Mouse (Mus musculus) lung, adult 10 weeks (tissue): Measurements from ENCODE around the gene Wipf2. TPM values are rescaled to one million over a fixed set of nuclear protein-coding genes. Genes with fewer than 3 reads are reported as not detected.

ENCODE experiments used
- polyA plus RNA-seq: library from polyadenylated mRNA; stranded (reverse); fragments of 350-450 nt; fragmentation: Illumina TruSeq; extraction: RNeasy Lipid Tissue Mini Kit (QIAGEN cat#74804); gene quantifications from one replicate; pipeline ENCODE4 v1.2.3, GENCODE M21; 2014; ENCODE audit warnings: low read depth, low replicate concordance; ENCODE audit not compliant: insufficient read depth

Wipf2 gene
- 5.1 TPM for polyA plus RNA-seq

DNA sequence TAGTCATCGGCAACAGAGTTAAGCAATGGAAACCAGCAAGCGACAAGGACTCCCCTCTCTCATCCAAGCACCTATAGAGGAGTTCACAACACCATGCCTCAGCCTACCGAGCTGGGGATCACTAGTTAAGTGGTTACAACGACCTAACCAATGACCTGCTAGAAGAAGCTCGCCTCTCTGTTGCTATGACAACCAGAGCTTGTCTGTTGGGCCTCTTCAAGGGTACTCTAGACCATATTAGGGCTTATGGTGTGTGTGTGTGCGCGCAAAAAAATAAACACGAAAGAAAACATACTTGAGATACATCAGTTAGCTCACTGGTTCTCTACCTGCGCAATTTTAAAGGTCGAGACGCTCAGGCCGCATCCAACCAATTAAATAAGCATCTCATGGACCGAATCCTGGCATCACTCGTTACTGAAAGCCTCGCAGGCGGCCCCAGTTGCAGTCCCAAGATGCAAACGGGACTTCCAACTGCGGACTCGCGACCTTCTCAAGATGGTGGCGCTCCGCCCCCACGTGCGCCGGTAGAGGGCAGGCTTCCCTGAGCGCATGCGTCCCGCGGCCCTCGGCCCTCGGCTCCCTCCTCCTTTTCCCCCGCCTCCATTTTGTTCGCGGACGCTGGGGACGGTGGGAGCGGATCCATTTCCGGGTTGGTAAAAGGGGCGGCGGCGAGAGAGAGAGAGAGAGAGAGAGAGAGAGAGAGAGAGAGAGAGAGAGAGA, at the start of gene Wipf2:
TSS of gene Wipf2 (plus strand) at position 611 of the 723 bp plus-strand sequence.

GRCm38 (mm10) chr11:98836651-98837141, 26.7 kb upstream of the Wipf2 start, which contains the start of gene Rapgefl1:
TSS of gene Rapgefl1 (plus strand) at chr11:98836785.

DNA sequence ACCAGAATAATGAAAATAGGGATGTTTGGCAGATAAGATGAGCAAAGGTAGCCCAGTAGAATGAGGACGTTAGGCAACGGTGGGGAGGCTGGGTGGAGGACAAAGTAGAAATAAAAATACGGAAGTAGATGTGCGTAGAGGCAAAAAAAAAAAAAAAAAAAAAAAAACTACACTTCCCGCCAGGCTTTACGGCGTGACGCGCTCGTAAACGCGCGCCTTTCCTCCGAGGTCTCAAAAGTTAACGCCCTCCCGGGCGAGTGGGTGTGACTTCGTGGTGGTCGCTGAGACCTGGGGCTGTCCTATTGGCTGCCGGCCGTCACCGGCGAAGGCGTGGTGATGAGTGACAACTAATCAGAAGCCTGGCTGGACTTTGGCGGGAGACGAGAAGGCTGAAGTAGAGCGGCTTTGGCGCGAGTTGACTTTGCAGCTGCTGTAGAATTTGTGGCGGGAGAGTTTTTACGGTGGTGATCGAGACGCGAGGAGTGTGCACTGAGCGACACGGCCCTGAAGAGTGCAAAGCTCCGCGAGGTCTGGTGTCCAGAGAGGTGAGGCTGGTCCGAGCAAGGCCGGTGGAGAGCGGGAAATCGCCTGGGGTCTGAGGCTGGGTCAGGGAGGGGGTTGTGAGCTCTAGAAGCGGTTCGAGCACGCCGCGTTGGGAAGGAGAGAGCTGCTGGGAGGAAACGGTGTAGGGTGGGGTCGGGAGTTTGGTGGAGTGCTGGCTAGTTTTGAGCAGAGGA, 44.2 kb downstream of the Wipf2 start, which contains the start of gene Cdc6:
TSS of gene Cdc6 (plus strand) at position 365 of the 737 bp plus-strand sequence.

DNA sequence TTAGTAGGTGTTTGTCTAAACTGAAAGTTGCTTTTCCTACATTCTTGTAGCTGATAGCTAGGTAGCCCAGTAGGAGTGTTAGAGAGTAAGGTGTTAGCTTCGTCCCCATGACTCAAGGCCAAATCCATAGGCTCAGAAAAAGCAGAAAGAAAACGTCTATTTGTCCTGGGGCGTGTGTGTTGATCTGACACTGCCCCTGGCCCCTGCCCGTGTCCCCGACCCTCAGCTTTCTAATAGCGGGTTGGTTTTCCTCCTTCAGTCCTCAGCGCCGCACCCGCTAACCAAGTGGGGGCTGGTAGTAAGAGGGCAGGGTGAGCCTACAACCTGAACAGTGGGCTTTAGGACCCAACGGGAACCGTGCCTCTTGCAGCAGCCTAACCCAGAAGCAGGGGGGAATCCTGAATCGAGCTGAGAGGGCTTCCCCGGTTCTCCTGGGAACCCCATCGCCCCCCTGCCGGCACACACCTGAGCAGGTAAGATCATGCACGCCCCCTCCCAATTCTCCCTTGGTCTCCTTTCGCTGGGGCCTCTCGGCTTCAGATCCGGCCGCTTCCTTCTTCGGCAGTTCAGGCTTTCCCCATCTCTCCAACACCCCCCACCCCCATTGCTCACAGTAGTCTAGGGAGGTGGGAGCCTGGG, 64.1 kb downstream of the Wipf2 start, which contains the start of gene Rara:
TSS of gene Rara (plus strand) at position 381 of the 639 bp plus-strand sequence.

Other genes with a start within 250 kb of the Wipf2 start
- gene Gm12355, start 238.0 kb upstream of the Wipf2 start, polyA plus RNA-seq, result 0.33 TPM
- not detected for gene Gsdma3, start 237.3 kb upstream of the Wipf2 start, polyA plus RNA-seq
- not detected for gene Gsdma2, start 216.9 kb upstream of the Wipf2 start, polyA plus RNA-seq
- gene Gsdma, start 199.3 kb upstream of the Wipf2 start, polyA plus RNA-seq, result not detected
- gene Psmd3, start 181.1 kb upstream of the Wipf2 start, polyA plus RNA-seq, result 58.6 TPM
- gene Csf3, start 162.4 kb upstream of the Wipf2 start, polyA plus RNA-seq, result not detected
- 13.2 TPM for gene Med24, start 134.2 kb upstream of the Wipf2 start, polyA plus RNA-seq
- gene Thra, start 123.0 kb upstream of the Wipf2 start, polyA plus RNA-seq, result 71.3 TPM
- gene Nr1d1, start 88.3 kb upstream of the Wipf2 start, polyA plus RNA-seq, result 15.6 TPM
- 40.5 TPM for gene Msl1, start 68.1 kb upstream of the Wipf2 start, polyA plus RNA-seq
- 20.7 TPM for gene Casc3, start 58.7 kb upstream of the Wipf2 start, polyA plus RNA-seq
- 1.1 TPM for gene Rapgefl1, start 26.9 kb upstream of the Wipf2 start, polyA plus RNA-seq
- gene Cdc6, start 44.2 kb downstream of the Wipf2 start, polyA plus RNA-seq, result 0.92 TPM
- 18.0 TPM for gene Rara, start 64.2 kb downstream of the Wipf2 start, polyA plus RNA-seq
- not detected for gene Gjd3, start 119.4 kb downstream of the Wipf2 start, polyA plus RNA-seq
- 2.3 TPM for gene Top2a, start 160.6 kb downstream of the Wipf2 start, polyA plus RNA-seq
- 172 TPM for gene Igfbp4, start 177.6 kb downstream of the Wipf2 start, polyA plus RNA-seq
- 0.74 TPM for gene Tns4, start 225.7 kb downstream of the Wipf2 start, polyA plus RNA-seq